Mouse (Mus musculus): ENCODE results near the gene Kif22.

Gene Kif22

DNA sequence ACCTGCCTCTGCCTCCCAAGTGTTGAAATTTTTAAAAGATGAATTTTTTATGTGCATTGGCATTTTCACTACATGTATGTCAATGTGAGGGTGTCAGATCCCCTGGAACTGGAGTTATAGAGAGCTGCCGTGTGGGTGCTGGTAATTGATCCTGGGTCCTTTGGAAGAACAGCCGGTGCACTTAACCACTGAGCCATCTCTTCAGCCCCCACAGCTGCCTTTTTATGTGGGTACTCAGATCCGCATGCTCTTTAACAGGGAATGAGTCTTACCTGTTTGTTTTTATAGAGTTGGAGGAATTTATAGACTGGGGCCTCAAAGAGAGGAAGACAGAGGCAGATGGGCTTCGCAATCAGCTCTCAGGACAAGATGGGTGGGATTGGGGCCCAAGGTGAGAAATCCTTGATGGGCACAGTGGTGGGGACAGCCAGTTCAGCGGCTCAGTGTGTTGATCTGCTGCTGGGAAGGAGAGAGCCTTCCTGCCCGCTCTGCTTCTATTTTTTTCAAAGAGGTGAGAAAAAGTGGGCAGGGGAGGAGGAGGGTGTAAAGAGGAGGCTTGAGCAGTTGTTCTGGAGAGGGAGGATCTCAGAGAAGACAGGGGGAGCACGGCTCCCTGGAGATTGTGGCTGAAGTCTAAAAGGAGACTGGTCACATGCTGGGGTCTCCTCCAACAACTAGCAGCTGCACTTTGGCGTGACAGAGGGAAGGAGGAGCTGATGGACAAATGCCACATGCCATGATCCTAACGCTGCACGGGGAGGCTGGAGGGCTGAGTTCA, 57.4 kb downstream of the Kif22 start:
- no peak for DNase-seq (ENCODE audit: low spot score in 2 of 2)

DNA sequence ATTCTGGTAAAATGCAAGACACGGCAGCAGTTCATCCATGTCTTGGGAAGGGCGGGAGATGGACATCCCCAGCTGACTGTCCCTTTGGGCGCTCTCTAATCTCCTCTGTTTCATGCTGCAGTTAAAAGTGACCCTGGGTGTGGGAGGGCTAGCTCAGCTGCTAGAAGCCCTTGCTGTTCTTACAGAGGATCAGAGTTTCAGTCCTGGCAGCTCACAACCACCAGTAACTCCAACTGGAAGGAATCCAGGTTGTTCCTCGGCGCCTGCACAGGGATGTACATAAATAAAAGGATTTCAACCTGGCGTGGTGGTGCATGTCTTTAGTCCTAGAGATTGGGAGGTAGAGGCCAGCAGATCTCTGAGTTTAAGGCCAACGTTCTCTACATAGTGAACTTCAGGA, 59.2 kb downstream of the Kif22 start:
- DNase-seq (ENCODE audit: low spot score in 2 of 2): no peak

DNA sequence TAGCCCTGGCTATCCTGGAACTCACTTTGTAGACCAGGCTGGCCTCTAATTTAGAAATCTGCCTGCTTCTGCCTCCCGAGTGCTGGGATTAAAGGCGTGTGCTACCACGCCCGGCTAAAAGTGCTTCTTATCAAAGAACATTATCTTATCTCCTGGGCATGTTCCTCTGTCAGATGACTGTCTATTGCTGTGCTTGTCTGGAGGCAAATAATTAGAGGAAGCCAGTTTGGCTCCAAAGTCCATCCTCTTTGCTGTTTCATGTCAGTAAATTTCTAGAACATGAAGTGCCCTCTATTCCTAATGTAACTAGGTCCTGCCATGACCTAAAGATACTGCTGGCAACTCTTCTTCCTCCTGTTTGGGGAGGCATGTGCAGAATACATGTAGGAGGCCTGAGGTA, 60.2 kb downstream of the Kif22 start:
- DNase-seq (ENCODE audit: low spot score in 2 of 2): no peak

DNA sequence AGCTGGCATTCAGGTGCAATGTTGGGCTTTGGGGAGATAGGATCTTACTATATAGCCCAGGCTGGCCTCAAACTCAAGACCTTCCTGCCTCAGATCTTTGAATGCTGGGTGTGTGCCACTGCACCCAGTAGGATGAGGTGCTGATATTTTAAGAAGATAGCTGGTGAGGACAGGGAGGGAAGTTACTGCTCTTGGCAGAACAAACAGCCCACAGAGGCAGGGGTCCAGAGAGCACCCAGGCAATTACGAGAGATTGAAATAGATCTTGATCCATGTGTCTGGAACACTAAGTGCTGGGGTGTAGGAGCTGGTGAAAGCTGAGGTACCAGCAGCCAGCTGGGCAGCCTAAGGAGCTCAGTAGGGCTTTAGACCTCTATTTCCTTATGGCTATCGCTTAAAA, 60.7 kb downstream of the Kif22 start:
- DNase-seq (ENCODE audit: low spot score in 2 of 2): no peak

DNA sequence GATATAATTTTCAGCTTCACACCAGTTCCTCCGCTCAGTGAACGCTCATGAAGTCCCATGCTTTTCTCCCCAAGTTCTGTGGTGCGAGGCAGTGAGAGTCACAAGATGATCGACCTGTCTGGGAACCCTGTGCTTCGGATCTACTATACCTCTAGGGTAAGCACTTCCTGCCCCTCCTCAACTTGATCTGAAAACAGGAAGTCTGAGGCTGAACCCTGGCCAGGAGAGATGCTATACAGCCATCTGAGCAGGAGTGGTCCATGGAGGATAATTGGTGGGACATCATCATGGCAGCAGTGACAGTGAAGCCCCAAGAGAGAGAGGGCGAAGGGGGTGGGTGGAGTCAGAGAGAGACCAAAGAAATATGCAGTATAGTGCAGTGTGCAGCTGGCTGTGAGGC, 63.4 kb downstream of the Kif22 start:
- DNase-seq (ENCODE audit: low spot score in 2 of 2): no peak
